Mouse (Mus musculus) ovary, adult 18-20 months (tissue): ENCODE measurements around the gene Zfp59.

ENCODE experiments used
- DNase-seq: peaks from one replicate; pipeline ENCODE4 v3.0.0; 2022; ENCODE audit warnings: low spot score, mixed read lengths

Zfp59 gene

GRCm38 (mm10) chr7:27881721-27882120 lies 43.3 kb downstream of the Zfp59 start:
- no peak for DNase-seq

GRCm38 (mm10) chr7:27900601-27901000 lies 62.2 kb downstream of the Zfp59 start:
- no peak for DNase-seq

- DNase-seq = no peak
Observed at GRCm38 (mm10) chr7:27905061-27905848, 66.8 kb downstream of the Zfp59 start.
